Mouse (Mus musculus) heart, postnatal 10 days (tissue): ENCODE measurements at regions not wholly inside any gene's neighbourhood (a gene's known extent, or its start where the extent isn't known, plus 50 kb on each side); places are given as distances from the start of the nearest gene placed in this dataset.
A peak's percentile ranks its signal among the peaks of the same experiment; 100 is the strongest.
"Not testable (repeated sequence)": the region's sequence is repeated elsewhere in the genome, so short reads cannot be mapped to it uniquely, and the experiment has no call there.

Experiments
- DNase-seq, 2 experiments: peaks; one replicate each; pipeline ENCODE4 v3.0.0; 2021
- intact Hi-C: fragments of 180-260 bp; cut with DNase I; formaldehyde crosslinking; loops from one replicate; pipeline ENCODE4 v1.15.1; 2025

DNA sequence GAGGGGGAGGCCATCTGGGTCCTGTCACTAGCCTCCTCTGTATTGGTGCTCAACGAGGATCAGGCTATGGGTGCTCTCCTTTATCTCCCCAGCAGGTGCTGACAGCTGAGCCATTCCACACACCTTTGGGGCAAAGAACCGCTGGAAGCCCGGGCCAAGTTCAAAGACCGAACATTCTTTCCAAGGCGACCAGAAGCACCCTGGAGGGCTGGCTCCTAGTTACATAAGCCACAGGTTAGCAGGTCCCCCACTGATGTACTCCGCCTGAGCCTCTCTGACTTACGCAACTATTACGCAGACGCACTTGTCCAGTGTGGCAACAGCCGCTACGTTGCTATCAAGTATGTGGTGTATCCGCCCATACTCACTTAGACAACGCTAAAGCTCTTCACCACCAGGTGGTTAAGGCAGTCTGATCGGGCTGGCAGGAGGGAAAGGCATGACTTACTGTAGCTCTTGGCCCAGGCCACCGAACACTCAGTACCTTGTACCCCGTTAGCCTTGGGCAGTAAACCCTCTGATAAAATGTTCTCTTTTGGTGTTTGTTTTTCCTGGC is 69.2 kb downstream of the Gm33543 start:
- DNase-seq: peak; percentile 82 to 84
- intact Hi-C loops: loop anchor here (2.0 to 5.0 kb wide), 2 partner anchors 55 to 84 kb away; no protein-coding TSS in a partner anchor

DNA sequence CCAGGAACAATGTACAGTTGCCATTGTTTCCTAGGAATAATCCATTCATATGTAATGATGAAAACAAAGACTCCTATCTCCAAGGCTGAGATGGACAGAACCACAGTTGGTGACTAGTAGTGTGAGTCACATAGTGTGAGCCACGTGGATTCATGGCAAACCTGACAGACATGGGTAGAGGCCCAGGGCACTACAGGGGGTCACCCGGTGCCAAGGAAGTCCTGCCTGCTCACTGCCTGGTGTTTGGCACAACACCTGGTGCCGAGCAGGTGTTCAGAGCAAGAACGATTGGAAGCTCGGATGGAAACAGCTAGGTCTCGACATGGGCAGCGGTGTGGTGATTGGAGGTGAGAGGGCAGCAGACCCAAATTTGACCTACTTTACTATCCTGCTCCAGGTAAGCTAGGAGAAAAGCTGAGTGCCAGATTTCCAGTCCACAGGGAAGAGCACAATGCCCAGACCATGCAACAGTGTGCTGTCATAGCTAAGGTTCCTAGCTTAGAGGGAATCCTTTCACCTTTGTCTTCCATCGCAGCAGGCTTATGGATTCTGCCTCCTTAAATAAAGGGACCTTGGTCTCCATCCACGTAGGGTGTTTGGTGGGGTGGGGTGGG is 69.8 kb downstream of the Gm33543 start:
- DNase-seq: peak; percentile 23 to 28
- intact Hi-C loops: loop anchor here (2.0 to 5.0 kb wide), 2 partner anchors 56 to 84 kb away; no protein-coding TSS in a partner anchor

DNA sequence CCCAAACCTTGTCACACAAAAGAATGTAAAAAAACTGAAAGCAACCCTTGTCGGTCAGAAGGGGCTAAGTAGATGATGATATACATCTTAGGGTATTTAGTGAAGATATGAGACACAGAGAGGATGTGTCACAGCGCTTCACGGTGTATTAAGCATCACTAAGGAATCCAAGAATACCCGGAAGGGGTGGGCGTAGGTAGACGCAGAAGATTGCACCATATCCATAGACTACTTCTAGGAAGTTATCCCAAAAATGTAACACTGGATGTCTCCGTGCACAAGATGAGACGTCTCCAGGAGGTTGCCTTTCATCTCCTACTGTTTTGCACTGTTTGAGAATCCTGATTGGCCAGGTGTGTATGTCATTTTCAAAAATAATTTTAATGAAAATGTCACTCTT is 73.8 kb downstream of the Gm33543 start:
- no peak for DNase-seq
- intact Hi-C loops: no loop called here

DNA sequence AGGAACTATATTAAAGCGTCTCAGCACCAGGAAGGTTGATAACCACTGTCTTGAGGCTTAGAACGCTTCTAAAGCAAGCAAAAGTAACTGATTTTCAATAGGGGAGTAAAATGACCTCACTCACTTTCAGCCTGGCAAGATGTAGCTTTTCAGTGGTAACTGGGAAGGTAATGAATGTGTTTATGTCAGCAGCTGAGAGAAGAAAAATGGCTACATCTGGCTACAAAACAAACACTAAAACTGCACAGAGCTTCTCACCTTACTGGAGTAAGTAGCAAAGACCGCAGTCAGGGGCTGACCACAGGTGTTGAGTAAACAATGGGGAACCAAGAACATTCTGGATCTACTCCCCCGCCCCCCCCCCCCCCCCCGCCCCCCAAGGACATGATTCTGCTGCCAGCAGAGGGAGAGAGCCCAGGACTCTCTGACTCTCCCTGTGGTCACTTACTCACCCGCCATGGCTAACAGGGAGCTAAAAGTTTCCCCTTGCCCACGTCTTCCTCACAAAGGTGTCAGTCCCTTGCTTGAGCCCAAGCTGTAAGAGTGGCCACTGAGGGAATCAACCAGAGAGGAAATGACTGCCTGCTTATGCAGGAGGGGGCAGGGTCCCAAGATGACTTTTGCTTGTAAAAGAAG is 75.1 kb downstream of the Gm33543 start:
- DNase-seq: no peak
- intact Hi-C loops: no loop called here

DNA sequence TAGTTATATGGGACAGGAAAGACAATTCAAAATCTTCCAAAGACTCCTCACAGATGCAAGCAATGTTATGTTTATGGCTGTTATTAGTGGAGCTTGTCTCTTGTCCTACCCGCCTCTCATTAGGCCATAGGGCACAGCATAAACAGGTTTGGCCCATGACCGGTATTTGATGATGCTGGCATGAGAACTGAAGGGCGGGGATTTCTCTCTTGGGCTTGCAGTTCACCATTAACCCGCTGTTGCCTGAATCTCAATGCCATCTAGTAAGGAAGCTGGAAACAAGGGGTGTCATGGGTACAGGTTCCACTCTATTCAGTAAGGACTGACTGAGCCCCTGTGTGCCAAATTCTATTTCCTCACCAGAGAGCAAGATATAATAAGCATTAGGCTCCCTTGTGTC is 78.6 kb downstream of the Gm33543 start:
- intact Hi-C loops: no loop called here
- no peak for DNase-seq

DNA sequence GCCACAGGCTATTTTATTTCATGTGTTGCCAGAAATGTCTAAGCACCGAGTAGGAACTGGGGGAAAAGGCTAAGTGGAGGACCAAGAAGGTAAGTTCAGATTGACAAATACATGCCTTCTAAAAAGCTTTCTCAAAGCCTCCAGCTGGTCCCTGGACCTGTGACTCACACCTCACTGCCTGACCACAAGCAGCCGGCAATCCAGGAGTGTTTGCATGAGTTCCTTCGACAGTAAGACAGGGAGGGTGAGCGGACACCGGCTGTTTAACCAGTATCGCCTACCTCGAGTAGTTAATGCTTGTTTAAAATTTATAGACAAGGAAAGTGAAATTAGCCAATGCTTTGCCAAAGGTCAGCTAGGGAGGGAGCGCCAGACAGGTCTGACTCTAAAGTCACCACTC is 80.1 kb downstream of the Gm33543 start:
- no peak for DNase-seq
- intact Hi-C loops: no loop called here

DNA sequence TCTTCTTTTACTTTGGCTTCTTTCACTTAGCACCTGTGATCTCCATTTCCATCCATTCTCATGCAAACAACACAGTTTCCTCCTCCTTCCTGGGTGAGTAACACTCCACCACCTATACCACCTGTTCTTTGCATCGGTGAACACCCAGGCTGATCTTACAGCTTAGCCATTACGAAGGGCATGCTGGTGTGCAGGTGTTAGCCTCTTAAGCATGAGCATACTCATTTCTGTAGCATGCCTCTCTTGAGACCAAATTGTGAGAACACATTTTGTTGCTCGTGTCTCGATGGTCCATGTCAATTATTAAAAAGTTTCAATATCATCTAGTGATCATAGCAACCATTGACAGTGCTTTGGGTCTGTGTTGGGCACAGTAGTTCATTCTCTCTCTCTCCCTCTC is 80.8 kb downstream of the Gm33543 start:
- DNase-seq: no peak
- intact Hi-C loops: no loop called here

DNA sequence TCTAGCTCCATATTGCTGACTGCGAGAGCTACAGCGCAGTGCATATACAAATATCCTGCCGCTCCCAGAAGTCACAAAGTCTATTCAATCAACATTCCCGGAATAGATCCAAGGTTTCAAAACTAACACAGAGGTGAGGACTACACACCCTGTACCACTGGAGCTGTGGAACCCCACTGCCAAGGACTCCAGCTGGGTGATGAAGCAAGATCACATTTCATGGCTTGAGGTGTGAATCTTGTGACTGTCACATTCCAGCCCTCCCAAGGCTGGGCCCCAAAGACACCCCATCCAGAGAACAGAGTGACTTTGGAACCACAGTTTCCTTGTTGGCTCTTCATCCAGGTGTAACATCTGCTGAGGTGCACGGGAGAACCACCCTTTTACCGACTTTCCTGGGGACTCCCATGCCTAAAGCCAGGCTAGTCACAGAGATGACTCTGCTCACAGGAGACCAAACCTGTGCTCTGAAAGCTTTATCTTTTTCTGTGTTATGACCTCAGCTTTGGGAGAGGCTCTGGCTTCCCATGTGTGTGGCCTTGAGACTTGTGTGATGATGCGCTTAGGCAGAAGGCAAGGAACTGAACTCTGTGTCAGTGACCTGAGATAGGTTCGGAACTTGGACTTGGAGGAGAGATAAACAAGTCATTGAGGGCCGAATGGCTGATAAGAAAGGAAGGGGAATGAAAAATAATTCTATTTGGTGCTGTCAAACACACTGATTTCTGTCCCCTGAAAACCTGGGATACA is 82.4 kb downstream of the Gm33543 start:
- intact Hi-C loops: no loop called here

DNA sequence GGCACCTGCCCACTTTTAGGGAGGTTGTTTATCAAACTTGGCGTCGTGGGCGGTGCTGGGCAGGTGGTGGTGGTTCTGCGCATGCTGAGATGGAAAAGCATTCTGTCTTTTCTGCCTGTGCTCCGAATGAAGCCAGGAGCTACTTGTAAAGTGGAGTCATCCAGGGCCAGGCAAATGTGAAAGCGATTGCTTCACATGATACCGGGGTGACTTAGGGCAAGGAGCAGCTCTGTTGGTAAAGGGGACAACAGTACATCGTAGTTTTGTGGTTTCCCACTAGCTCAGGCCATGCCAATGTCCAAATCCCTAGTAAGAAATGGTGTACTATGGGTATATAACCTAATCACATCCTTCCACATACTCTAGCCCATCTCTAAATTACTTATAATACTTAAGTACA is 84.5 kb downstream of the Gm33543 start:
- DNase-seq: no peak
- intact Hi-C loops: no loop called here

More for the DNA sequence above, 82.4 kb downstream of the Gm33543 start:
- no peak for DNase-seq

DNA sequence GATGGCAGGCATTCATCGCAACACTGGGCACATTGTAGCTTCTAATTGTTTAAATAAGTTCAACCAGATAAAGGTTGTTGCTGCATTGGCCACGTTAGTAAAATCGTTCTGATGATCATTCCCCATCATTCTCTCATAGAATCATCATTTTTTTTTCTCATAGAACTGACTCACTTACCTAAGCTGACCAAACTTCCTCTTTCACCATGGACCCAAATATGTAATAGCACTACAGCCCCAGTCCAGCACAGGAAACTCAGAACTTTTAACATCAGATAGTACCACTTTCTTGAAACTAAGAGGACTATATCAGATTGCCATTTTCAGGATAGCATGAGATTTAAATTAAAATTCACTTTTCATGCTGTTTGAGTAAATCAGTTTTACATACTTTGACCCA is 82.2 kb upstream of the Anapc15-ps start:
- intact Hi-C loops: no loop called here
- no peak for DNase-seq

DNA sequence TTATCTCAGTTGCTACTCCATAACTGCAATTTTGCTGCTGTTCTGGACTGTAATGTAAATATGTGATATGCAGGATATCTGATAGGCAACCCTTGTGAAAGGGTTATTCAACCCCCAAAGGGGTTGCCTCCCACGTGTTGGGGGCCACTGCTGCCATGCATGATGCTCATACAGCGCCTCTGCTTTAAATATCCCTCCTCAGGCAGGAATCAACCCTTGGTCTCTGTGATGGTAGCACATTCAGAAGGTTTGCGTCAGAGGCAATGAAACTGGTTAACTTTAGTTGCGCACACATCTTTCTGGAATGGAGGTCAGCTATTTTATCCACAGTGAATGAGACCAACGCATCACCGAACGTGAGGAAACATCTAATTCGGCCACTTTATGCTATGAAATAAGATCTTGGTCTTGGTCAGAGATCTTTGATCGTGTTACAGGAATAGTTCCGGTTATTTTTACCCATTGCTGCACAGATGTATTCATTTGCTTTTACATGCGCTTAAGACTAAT is 80.2 kb upstream of the Anapc15-ps start:
- intact Hi-C loops: no loop called here
- no peak for DNase-seq

DNA sequence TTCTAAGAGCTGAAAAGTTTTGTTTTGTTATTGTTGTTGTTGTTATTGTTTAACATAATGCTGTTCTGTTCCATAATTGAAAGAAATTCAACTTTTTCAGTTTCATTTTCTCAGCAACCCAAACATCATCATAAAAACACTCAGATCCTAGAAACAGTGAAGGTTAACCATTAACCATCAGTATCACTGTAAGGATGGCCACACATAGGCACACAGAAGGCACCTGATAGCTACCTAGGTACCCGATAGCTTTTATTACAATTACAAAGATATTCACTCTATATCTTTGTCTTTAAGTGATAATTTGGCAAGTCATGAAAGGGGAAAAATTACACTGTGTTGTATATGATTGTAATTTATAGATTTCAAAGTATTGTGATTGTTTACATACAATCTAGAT is 75.1 kb upstream of the Anapc15-ps start:
- intact Hi-C loops: no loop called here

DNA sequence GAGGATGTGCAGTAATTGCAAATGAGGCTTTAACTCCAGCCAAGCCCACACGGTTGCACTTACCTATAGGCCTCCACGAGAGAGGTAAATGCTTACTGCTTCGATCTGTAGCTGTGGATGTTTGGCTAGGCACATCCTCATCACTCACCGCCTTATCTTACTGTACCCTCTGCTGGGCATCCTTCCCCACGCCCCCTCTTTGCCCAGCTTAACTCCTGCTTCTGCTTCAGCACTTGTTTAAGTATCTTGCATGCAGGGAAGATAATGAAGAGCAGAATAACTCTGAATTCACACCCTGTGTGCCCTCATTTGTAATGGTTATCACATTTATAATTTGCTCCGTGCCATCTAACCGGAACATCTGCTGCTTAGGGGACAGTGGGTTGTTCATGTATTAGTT is 74.7 kb upstream of the Anapc15-ps start:
- intact Hi-C loops: no loop called here
- no peak for DNase-seq

More for the DNA sequence above, 75.1 kb upstream of the Anapc15-ps start:
- no peak for DNase-seq

DNA sequence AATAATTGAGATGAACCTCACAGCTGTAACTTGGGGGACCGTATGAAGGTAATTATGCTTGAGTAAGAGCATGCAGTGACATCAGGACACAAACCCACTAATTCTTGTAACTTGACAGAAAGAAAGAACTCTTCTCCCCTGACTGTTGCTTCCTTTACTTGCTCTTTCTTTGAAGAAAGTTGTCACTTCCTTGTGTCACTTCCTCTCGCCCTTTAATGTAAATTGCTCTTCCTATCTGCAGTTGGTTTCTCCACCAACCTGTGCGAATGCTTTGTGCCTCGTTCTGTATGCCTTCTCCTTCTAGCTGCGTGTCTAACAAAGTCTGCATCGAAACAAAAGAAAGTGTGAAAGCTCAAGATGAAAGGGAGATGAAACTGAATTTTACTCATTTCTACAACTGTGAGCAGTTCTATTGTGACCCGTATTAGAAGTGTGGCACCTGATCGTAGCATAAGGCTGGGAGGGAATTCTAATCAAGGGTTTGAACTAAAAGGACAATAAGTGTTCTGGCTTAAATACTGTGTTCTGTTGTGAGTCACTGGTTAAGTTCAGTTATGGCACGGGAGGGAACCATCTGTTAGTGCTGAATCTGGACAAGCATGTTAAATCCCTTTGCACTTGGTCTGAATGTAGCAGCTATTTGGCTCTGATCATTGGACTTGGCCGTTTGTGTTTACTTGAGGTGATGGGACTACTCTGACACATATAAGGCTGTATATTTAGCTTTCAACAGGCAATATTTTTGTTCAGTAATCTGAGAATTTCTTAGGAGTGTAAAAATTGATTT is 72.8 kb upstream of the Anapc15-ps start:
- no peak for DNase-seq
- intact Hi-C loops: no loop called here

DNA sequence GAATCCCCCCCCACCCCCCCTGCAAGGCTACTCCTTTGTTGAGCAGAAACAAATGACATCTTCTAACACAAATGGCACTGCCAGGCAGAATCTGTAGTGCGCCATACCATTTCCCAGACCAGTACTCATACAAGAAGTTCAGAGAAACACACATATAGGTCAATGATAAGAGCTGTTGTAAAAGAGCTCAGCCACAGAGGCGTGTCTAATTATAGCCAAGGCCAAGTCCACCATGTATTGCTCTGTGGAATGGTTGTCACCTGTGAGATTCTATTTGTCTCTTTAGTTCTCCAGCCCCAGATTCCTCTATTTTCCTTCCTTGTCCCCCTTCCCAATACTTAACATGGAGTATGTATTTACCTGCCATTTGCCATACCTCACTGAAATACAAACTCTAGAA is 72.0 kb upstream of the Anapc15-ps start:
- intact Hi-C loops: no loop called here
- no peak for DNase-seq

DNA sequence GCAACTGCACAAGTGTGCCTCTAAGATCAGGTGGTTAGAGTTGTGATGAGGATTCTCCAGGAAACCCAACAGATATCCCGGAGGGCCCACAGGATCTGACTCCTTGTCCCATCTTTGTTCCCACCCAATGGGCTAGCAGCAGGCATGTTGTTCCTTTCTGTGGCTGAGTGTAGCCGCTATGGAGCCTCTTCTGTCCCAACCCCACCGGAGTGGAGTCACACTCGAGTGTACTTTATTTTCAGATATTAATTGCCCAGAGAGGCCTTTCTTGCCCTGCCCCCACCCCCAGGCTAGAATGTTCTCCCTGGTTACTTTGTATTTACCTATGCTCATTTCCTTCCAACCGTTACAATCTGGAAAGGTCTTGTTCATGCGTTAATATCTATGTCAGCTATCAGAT is 70.4 kb upstream of the Anapc15-ps start:
- DNase-seq: no peak
- intact Hi-C loops: no loop called here

DNA sequence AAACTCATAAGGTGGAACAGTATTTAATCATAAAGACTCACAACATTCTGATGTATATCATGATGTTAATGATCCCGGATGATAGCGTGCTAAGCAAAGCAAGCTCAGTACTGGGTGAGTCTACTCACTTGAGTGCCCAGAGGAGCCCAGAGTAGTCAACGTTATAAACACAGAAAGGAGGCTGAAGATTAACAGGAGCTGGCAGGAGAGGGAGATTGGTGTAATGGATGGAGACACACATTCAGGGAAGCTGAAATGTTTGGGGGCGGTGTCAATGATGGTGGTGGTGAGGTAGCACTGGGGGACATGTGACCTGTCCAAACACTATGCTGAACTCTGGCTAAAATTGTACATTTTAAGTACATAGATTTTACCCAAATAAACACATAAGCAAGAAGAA is 66.2 kb upstream of the Anapc15-ps start:
- intact Hi-C loops: no loop called here
- DNase-seq: no peak

DNA sequence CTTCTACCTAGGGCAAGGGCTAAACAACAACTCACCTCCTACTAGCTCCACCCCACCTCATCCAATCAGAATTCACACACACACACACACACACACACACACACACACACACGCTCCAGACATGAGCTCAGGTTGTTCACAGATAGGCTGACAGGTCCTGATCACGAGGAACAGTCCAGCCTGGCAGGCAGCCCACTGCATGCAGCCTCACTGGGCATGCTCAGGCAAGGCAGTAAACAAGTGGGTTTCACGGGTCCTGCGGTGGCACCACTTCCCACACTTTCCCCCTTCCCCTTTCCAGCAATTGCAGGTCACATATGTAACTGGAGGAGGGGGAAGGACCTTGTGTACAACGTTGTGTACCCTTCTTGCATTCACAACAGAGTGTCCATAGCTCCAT is 63.5 kb upstream of the Anapc15-ps start:
- peak in 1 of 2 experiments; percentile 38 for DNase-seq
- intact Hi-C loops: not testable (repeated sequence)

DNA sequence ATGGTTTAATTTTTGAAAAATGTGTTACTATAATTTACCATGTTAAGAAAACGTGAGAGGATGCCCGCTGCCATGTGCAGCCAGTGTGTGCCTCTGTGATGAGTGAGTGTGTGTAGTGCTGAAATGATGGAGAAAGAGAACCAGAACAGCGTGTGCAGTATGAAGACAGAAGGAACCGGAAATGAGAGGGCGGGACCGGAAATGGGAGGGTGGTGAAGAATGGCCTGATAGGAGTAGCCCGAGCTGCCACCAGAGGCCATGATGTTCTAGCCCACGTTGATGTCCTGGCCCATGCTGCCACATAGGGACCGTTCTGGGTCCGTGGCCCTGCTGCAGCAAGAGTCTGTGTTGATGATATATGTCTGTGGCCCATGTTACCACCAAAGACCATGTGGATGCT is 57.8 kb upstream of the Anapc15-ps start:
- DNase-seq: no peak
- intact Hi-C loops: no loop called here

DNA sequence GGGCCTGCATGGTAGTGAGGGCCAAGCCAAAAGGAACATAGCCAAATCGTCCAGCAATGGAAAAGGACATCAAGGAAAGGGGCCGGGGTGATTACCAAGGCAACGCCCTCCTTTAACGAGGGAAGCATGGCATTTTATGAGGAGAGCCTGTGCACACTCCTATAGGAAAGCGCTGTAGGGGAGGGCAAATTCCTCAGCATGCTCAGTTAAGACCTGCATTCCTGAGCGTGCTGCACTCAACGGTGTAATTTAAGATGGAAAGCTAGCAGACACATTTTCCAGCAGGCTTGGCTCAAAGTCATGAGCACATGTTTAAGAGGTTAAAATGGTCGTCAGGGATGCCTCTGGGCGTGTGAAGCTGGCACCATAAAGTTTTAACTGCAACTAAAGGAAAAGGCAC is 56.6 kb upstream of the Anapc15-ps start:
- intact Hi-C loops: no loop called here
- DNase-seq: no peak

DNA sequence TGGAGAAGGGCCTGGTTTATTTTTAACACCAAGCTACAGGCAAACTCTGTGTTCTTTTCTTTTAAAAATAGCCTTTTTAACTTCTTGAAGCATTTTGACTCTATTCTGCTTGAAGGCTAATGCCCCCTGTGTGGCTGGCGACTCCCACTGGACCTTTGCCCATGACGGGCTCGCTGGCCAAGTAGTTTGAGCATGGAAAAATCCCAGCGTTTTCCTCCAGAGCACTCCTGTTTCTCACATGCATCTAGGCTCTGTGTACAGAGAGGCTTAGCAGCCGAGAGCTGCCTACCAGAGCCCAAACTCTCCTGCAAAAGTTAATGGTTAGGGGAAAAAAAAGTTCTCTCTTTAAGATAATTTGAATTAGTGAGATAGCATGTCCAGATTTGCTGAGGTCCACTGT is 52.7 kb upstream of the Anapc15-ps start:
- peak; percentile 64 to 69 for DNase-seq
- intact Hi-C loops: no loop called here
